Mouse (Mus musculus) limb, embryonic 15.5 days (tissue): ENCODE results near the gene Barhl2. TPM values are rescaled to one million over a fixed set of nuclear protein-coding genes. Genes with fewer than 3 reads are reported as not detected.

Experiments
- ATAC-seq: fragments of 200-750 bp; cut with Nextera tagmentation; 2 replicates; pipeline ENCODE4 v1.8.0; 2017; ENCODE audit warnings: low read depth, moderate TSS enrichment; ENCODE audit not compliant: insufficient number of reproducible peaks, low FRiP score, low TSS enrichment
- H3K27ac ChIP-seq: fragments of 300-500 bp; sonication (generic); 2 replicates; pipeline ENCODE4 v1.5.1; 2015; ENCODE audit warnings: moderate library complexity, mild to moderate bottlenecking, inconsistent platforms
- H3K27me3 ChIP-seq: fragments of 300-500 bp; sonication (generic); 2 replicates; pipeline ENCODE4 v1.6.1; 2015; ENCODE audit warnings: inconsistent platforms
- H3K36me3 ChIP-seq: fragments of 300-500 bp; sonication (generic); 2 replicates; pipeline ENCODE4 v1.6.1; 2015; ENCODE audit warnings: inconsistent platforms
- H3K4me1 ChIP-seq: fragments of 300-500 bp; sonication (generic); 2 replicates; pipeline ENCODE4 v1.6.1; 2015; ENCODE audit warnings: inconsistent platforms
- H3K4me2 ChIP-seq: fragments of 300-500 bp; sonication (generic); 2 replicates; pipeline ENCODE4 v1.6.1; 2015; ENCODE audit warnings: mild to moderate bottlenecking, inconsistent platforms
- H3K4me3 ChIP-seq: fragments of 300-500 bp; sonication (generic); 2 replicates; pipeline ENCODE4 v1.5.1; 2015; ENCODE audit warnings: mild to moderate bottlenecking, inconsistent platforms
- H3K9ac ChIP-seq: fragments of 300-500 bp; sonication (generic); 2 replicates; pipeline ENCODE4 v1.6.1; 2015; ENCODE audit warnings: inconsistent platforms
- H3K9me3 ChIP-seq: fragments of 300-500 bp; sonication (generic); 2 replicates; pipeline ENCODE4 v1.6.1; 2016; ENCODE audit warnings: inconsistent platforms
- WGBS: fragments of 180-500 bp; shearing (Covaris S2); methylation state at CpG from one replicate; pipeline ENCODE4 v1.1.7; 2015; 5-methylcytosine and 5-hydroxymethylcytosine counted together
- polyA plus RNA-seq: library from polyadenylated mRNA; unstranded; fragments of >200 nt; fragmentation: Nextera tagmentation; extraction: Ambion mirVana; gene quantifications from 2 replicates; pipeline ENCODE4 v1.2.1, GENCODE M21; 2015

Barhl2 gene
- polyA plus RNA-seq, 1 experiment from 2014 or later = not detected

GRCm38 (mm10) chr5:106461431-106461830 lies 3.5 kb upstream of the Barhl2 start:
- no peak overlapping the region for H3K4me3 ChIP-seq
- H3K4me1 ChIP-seq = peaks cover 43% of the 10 kb centered on the region
- no peak overlapping the region for H3K27ac ChIP-seq
- H3K9me3 ChIP-seq = no peaks in the 10 kb centered on the region
- H3K9ac ChIP-seq = no peak overlapping the region
- H3K36me3 ChIP-seq = no peaks in the 10 kb centered on the region
- 12% methylated on average over 3 of the region's 3 CpGs for WGBS
- ATAC-seq = no peak
- peaks cover 98% of the 10 kb centered on the region for H3K27me3 ChIP-seq
- no peak overlapping the region for H3K4me2 ChIP-seq

- H3K4me3 ChIP-seq = no peak overlapping the region
- H3K9ac ChIP-seq = no peak overlapping the region
- no peak for ATAC-seq
- peaks cover 39% of the 10 kb centered on the region for H3K4me1 ChIP-seq
- H3K27me3 ChIP-seq = peaks cover 96% of the 10 kb centered on the region
- H3K36me3 ChIP-seq = no peaks in the 10 kb centered on the region
- WGBS = 2% methylated on average over 17 of the region's 17 CpGs
- no peak overlapping the region for H3K4me2 ChIP-seq
- no peak overlapping the region for H3K27ac ChIP-seq
- no peaks in the 10 kb centered on the region for H3K9me3 ChIP-seq
These were observed 2.6 kb upstream of the Barhl2 start for GRCm38 (mm10) chr5:106460535-106460934.

GRCm38 (mm10) chr5:106460001-106460511 lies 2.1 kb upstream of the Barhl2 start:
- under 1% methylated on average over 22 of the region's 22 CpGs for WGBS
- H3K9me3 ChIP-seq = no peaks in the 10 kb centered on the region
- no peak for ATAC-seq
- H3K27me3 ChIP-seq = peaks cover 96% of the 10 kb centered on the region
- no peaks in the 10 kb centered on the region for H3K36me3 ChIP-seq
- H3K4me1 ChIP-seq = peaks cover 36% of the 10 kb centered on the region
- no peak overlapping the region for H3K9ac ChIP-seq
- H3K27ac ChIP-seq = no peak overlapping the region
- H3K4me3 ChIP-seq = no peak overlapping the region
- H3K4me2 ChIP-seq = no peak overlapping the region

GRCm38 (mm10) chr5:106459120-106459641 lies 1.2 kb upstream of the Barhl2 start:
- Histone ChIP-seq H3K4me2 (peak overlapping the region; percentile 93), H3K4me1 (peaks cover 34% of the 10 kb centered on the region), H3K9ac (no peak overlapping the region), H3K9me3 (no peaks in the 10 kb centered on the region), H3K27ac (no peak overlapping the region), H3K36me3 (no peaks in the 10 kb centered on the region), H3K27me3 (peaks cover 96% of the 10 kb centered on the region), H3K4me3 (peak overlapping the region; percentile 50)
- ATAC-seq = no peak
- under 1% methylated on average over 31 of the region's 31 CpGs for WGBS

- no peak overlapping the region for H3K9ac ChIP-seq
- no peaks in the 10 kb centered on the region for H3K36me3 ChIP-seq
- peak overlapping the region; percentile 93 for H3K4me2 ChIP-seq
- peaks cover 35% of the 10 kb centered on the region for H3K4me1 ChIP-seq
- WGBS = under 1% methylated on average over 52 of the region's 68 CpGs
- peak; percentile 65; the same call in 1 of the 2 replicates for ATAC-seq
- H3K27me3 ChIP-seq = peaks cover 96% of the 10 kb centered on the region
- H3K9me3 ChIP-seq = no peaks in the 10 kb centered on the region
- H3K27ac ChIP-seq = no peak overlapping the region
- peak overlapping the region; percentile 50 for H3K4me3 ChIP-seq
These were observed 632 bp upstream of the Barhl2 start for GRCm38 (mm10) chr5:106458477-106459119.

- Histone ChIP-seq H3K4me3 (peak overlapping the region; percentile 50; the same call in 1 of the 2 replicates), H3K36me3 (no peaks in the 10 kb centered on the region), H3K27me3 (peaks cover 94% of the 10 kb centered on the region), H3K9me3 (no peaks in the 10 kb centered on the region), H3K4me2 (peak overlapping the region; percentile 93; the same call in 1 of the 2 replicates), H3K27ac (no peak overlapping the region), H3K9ac (no peak overlapping the region), H3K4me1 (peaks cover 39% of the 10 kb centered on the region)
- under 1% methylated on average over 63 of the region's 63 CpGs for WGBS
- ATAC-seq = no peak
These were observed 648 bp downstream of the Barhl2 start for GRCm38 (mm10) chr5:106457111-106457925.

- H3K36me3 ChIP-seq = no peaks in the 10 kb centered on the region
- H3K9me3 ChIP-seq = no peaks in the 10 kb centered on the region
- peaks cover 92% of the 10 kb centered on the region for H3K27me3 ChIP-seq
- H3K4me2 ChIP-seq = no peak overlapping the region
- no peak overlapping the region for H3K4me3 ChIP-seq
- no peak overlapping the region for H3K27ac ChIP-seq
- H3K9ac ChIP-seq = no peak overlapping the region
- 1% methylated on average over 7 of the region's 7 CpGs for WGBS
- no peak for ATAC-seq
- peaks cover 43% of the 10 kb centered on the region for H3K4me1 ChIP-seq
These were observed 2.0 kb downstream of the Barhl2 start for GRCm38 (mm10) chr5:106455984-106456383.

GRCm38 (mm10) chr5:106455106-106455920 lies 2.7 kb downstream of the Barhl2 start:
- no peak for ATAC-seq
- 2% methylated on average over 17 of the region's 17 CpGs for WGBS
- Histone ChIP-seq H3K4me3 (no peak overlapping the region), H3K27ac (no peak overlapping the region), H3K36me3 (no peaks in the 10 kb centered on the region), H3K9ac (no peak overlapping the region), H3K9me3 (no peaks in the 10 kb centered on the region), H3K4me2 (no peak overlapping the region), H3K4me1 (peaks cover 43% of the 10 kb centered on the region), H3K27me3 (peaks cover 92% of the 10 kb centered on the region)

GRCm38 (mm10) chr5:106454411-106455105 lies 3.4 kb downstream of the Barhl2 start:
- Histone ChIP-seq H3K4me2 (no peak overlapping the region), H3K9ac (no peak overlapping the region), H3K4me1 (peaks cover 40% of the 10 kb centered on the region), H3K4me3 (no peak overlapping the region), H3K27me3 (peaks cover 92% of the 10 kb centered on the region), H3K9me3 (no peaks in the 10 kb centered on the region), H3K27ac (no peak overlapping the region), H3K36me3 (no peaks in the 10 kb centered on the region)
- WGBS = under 1% methylated on average over 9 of the region's 9 CpGs
- ATAC-seq = no peak

GRCm38 (mm10) chr5:106453886-106454321 lies 4.1 kb downstream of the Barhl2 start:
- Histone ChIP-seq H3K4me3 (peak overlapping the region; percentile 7; the same call in 1 of the 2 replicates), H3K27ac (no peak overlapping the region), H3K9ac (no peak overlapping the region)

More at GRCm38 (mm10) chr5:106453886-106454321, 4.1 kb downstream of the Barhl2 start:
- H3K36me3 ChIP-seq = no peaks in the 10 kb centered on the region
- H3K9me3 ChIP-seq = no peaks in the 10 kb centered on the region
- ATAC-seq = no peak
- WGBS = under 1% methylated on average over 13 of the region's 13 CpGs
- H3K27me3 ChIP-seq = peaks cover 92% of the 10 kb centered on the region
- H3K4me1 ChIP-seq = peaks cover 34% of the 10 kb centered on the region
- peak overlapping the region; percentile 2; the same call in 1 of the 2 replicates for H3K4me2 ChIP-seq
